In the genomic region with DNA sequence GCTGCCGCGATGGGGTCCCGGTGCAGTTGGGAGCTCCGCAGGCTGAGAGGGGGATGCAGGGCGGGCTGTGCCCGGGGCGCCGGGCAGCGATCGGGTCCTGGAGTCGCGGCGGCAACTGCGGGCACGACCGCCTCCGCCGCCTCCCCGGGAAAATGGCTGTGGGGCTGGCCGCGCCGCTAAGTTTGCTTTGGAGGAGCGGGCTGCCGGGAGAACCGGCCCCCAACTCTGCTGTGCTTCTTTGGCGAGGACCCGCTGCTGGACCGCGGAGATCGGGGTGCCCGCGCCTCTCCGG, we compare ENCODE assay signal across 8 mouse cellular contexts. TPM values are rescaled to one million over a fixed set of nuclear protein-coding genes. Genes with fewer than 3 reads are reported as not detected.
DNase-seq lines count a peak whose midpoint lies in the region; ATAC-seq and TF ChIP-seq lines count a peak whose summit lies in the region.

No protein-coding gene starts in this region.

- peaks cover 83% of the 10 kb centered on the region for H3K79me2 ChIP-seq in macrophage (ENCODE audit: inconsistent target)

- no peak for DNase-seq in heart, postnatal 0 days (ENCODE audit: low spot score)
- no peak for DNase-seq in heart, postnatal 25 days (ENCODE audit: low spot score)
- DNase-seq in G1E (ENCODE audit: low spot score): peak; percentile 56
- no peak for DNase-seq in natural killer cell, adult 2 months (ENCODE audit: low spot score in 2 of 2)
- no peak for DNase-seq in ovary, adult 18-20 months (ENCODE audit: low spot score)

- WGBS in heart, postnatal 0 days: 0% methylated on average over 26 of the region's 33 CpGs
- WGBS in forebrain, embryonic 15.5 days: under 1% methylated on average over 31 of the region's 33 CpGs
- WGBS in macrophage (ENCODE audit: missing documents): 1% methylated on average over 33 of the region's 33 CpGs

- H3K27me3 ChIP-seq in heart, postnatal 0 days (ENCODE audit: control insufficient read depth, insufficient read depth, low read length): no peaks in the 10 kb centered on the region
- H3K27me3 ChIP-seq in G1E (ENCODE audit: insufficient read depth, low read length): no peaks in the 10 kb centered on the region
- no peaks in the 10 kb centered on the region for H3K27me3 ChIP-seq in forebrain, embryonic 15.5 days

- H3K4me1 ChIP-seq in heart, postnatal 0 days (ENCODE audit: control insufficient read depth, insufficient read depth): peaks cover 23% of the 10 kb centered on the region
- H3K4me1 ChIP-seq in G1E (ENCODE audit: insufficient read depth, low read depth, low read length): peaks cover 35% of the 10 kb centered on the region
- peaks cover 39% of the 10 kb centered on the region for H3K4me1 ChIP-seq in forebrain, embryonic 15.5 days

- no peak for TF ChIP-seq CTCF in heart, postnatal 0 days (IDR thresholded peaks at IDR 0.05; ENCODE audit: low read depth)
- no peak for TF ChIP-seq CTCF in G1E (IDR thresholded peaks at IDR 0.05; ENCODE audit: low read depth, low read length)

- H3K9me3 ChIP-seq in heart, postnatal 0 days (replicated peaks; ENCODE audit: control insufficient read depth, low read length): no peaks in the 10 kb centered on the region
- H3K9me3 ChIP-seq in G1E (replicated peaks): no peaks in the 10 kb centered on the region
- H3K9me3 ChIP-seq in forebrain, embryonic 15.5 days: no peaks in the 10 kb centered on the region

- peaks cover 39% of the 10 kb centered on the region for H3K36me3 ChIP-seq in heart, postnatal 0 days (replicated peaks; ENCODE audit: control insufficient read depth, insufficient read depth, low read length)
- H3K36me3 ChIP-seq in G1E (replicated peaks): peaks cover 48% of the 10 kb centered on the region
- H3K36me3 ChIP-seq in forebrain, embryonic 15.5 days: peaks cover 25% of the 10 kb centered on the region
- peaks cover 31% of the 10 kb centered on the region for H3K36me3 ChIP-seq in macrophage (ENCODE audit: inconsistent target)

- TF ChIP-seq EP300 in heart, postnatal 0 days (IDR thresholded peaks at IDR 0.05; ENCODE audit: low read depth): no peak

- peak overlapping the region; percentile 65 for H3K4me2 ChIP-seq in heart, postnatal 0 days (ENCODE audit: low read depth, low read length)
- peak overlapping the region; percentile 86 for H3K4me2 ChIP-seq in forebrain, embryonic 15.5 days (replicated peaks)

- H3K9ac ChIP-seq in heart, postnatal 0 days (replicated peaks; ENCODE audit: low read depth, low read length): peak overlapping the region; percentile 89
- peak overlapping the region; percentile 68 for H3K9ac ChIP-seq in forebrain, embryonic 15.5 days (replicated peaks)

- no peak for ATAC-seq in heart, postnatal 0 days (ENCODE audit: insufficient read depth, low read depth)
- ATAC-seq in G1E (ENCODE audit: extremely low read depth, insufficient number of reproducible peaks, low FRiP score, poor library complexity, severe bottlenecking): no peak
- no peak for ATAC-seq in forebrain, embryonic 15.5 days (replicated peaks)
- ATAC-seq in monocyte, adult 5-6 weeks (replicated peaks; ENCODE audit: insufficient number of reproducible peaks, low FRiP score, low TSS enrichment, poor library complexity, severe bottlenecking): no peak

- H3K27ac ChIP-seq in heart, postnatal 0 days (ENCODE audit: low read depth): peak overlapping the region; percentile 92
- H3K27ac ChIP-seq in forebrain, embryonic 15.5 days (replicated peaks): peak overlapping the region; percentile 95
- H3K27ac ChIP-seq in macrophage: no peak overlapping the region

- H3K4me3 ChIP-seq in heart, postnatal 0 days (ENCODE audit: low read depth, low read length): peak overlapping the region; percentile 81
- H3K4me3 ChIP-seq in G1E (ENCODE audit: low read depth, low read length) (peak overlapping the region; percentile 84), macrophage (ENCODE audit: inconsistent target) (peak overlapping the region; percentile 23)
- H3K4me3 ChIP-seq in forebrain, embryonic 15.5 days: peak overlapping the region; percentile 69

- intact Hi-C loops in heart, postnatal 25 days (cut with DNase I): no loop called here

RNA-seq across cellular contexts. Expression of a gene that starts 0.4 kb away (rescaled TPM):
- total RNA-seq in heart, postnatal 0 days (2014; rRNA removed; ENCODE audit: low replicate concordance): 3.2 and 6.9 TPM in 2 replicates
- 18.1 and 21.4 TPM in 2 replicates for polyA plus RNA-seq in heart, postnatal 0 days (2015; fragmentation: Nextera tagmentation; extraction: Ambion mirVana)
- 10 to 100 TPM; 12.0 to 16.7 TPM for total RNA-seq in heart, postnatal 25 days (2021)
- 55.4 and 57.4 TPM in 2 replicates for total RNA-seq in G1E (2014; fragmentation: Nextera tagmentation)
- total RNA-seq in G1E (2017): 44.5 and 57.5 TPM in 2 replicates
- 11.7 and 12.4 TPM in 2 replicates for polyA plus RNA-seq in G1E (2012)
- polyA plus RNA-seq in forebrain, embryonic 15.5 days (2015; fragmentation: Nextera tagmentation; extraction: Ambion mirVana): 50.3 and 57.1 TPM in 2 replicates
- total RNA-seq in macrophage (2018; cell fraction: chromatin; rRNA removed): 100 to 1,000 TPM in 25 of 26 experiments, 10 to 100 TPM in 1; 89.8 to 317 (median 227) TPM
- total RNA-seq in macrophage (2018; cell fraction: cytosol; rRNA removed): 10 to 100 TPM; 11.7 to 39.1 (median 31.2) TPM
- 100 to 1,000 TPM in 7 of 26 experiments, 10 to 100 TPM in 19; 46.9 to 144 (median 92.7) TPM for total RNA-seq in macrophage (2018; cell fraction: nucleus; rRNA removed)
- polyA plus RNA-seq in macrophage (2018): 17.8 to 50.5 TPM (median 26.8 TPM) in 3 replicates
- 91.2 to 156 TPM (median 106 TPM) in 3 replicates for total RNA-seq in monocyte, adult 5-6 weeks (2017)

RNA-seq across cellular contexts. Expression of a gene that starts 41.7 kb away (rescaled TPM):
- total RNA-seq in heart, postnatal 0 days (2014; rRNA removed; ENCODE audit: low replicate concordance): 94.8 and 128 TPM in 2 replicates
- polyA plus RNA-seq in heart, postnatal 0 days (2015; fragmentation: Nextera tagmentation; extraction: Ambion mirVana): 487 and 507 TPM in 2 replicates
- 100 to 1,000 TPM; 191 to 201 TPM for total RNA-seq in heart, postnatal 25 days (2021)
- 183 and 246 TPM in 2 replicates for total RNA-seq in G1E (2014; fragmentation: Nextera tagmentation)
- 341 and 392 TPM in 2 replicates for total RNA-seq in G1E (2017)
- 16.7 and 25.5 TPM in 2 replicates for polyA plus RNA-seq in G1E (2012)
- 550 and 556 TPM in 2 replicates for polyA plus RNA-seq in forebrain, embryonic 15.5 days (2015; fragmentation: Nextera tagmentation; extraction: Ambion mirVana)
- 100 to 1,000 TPM; 126 to 282 (median 203) TPM for total RNA-seq in macrophage (2018; cell fraction: chromatin; rRNA removed)
- total RNA-seq in macrophage (2018; cell fraction: cytosol; rRNA removed): 100 to 1,000 TPM; 131 to 253 (median 177) TPM
- 100 to 1,000 TPM; 100 to 256 (median 165) TPM for total RNA-seq in macrophage (2018; cell fraction: nucleus; rRNA removed)
- polyA plus RNA-seq in macrophage (2018): 163 to 269 TPM (median 248 TPM) in 3 replicates
- 262 to 390 TPM (median 305 TPM) in 3 replicates for total RNA-seq in monocyte, adult 5-6 weeks (2017)

Comparison
In these comparisons a context has a peak if more than half of its experiments do, and no peak if none do; other contexts are left out.
1. H3K4me3 ChIP-seq: peak in every context shown above with its lines; median percentile 84 in G1E; 81 in heart, postnatal 0 days; 69 in forebrain, embryonic 15.5 days; 23 in macrophage.